Comparison of ENCODE assay signal across 11 mouse cellular contexts in genomic region chr12:91752711-91753110, GRCm38 (mm10).
"Had no signal": no experiment of that assay in that cellular context is flagged by ENCODE, and none has a peak within 500 bp of the region (broad histone marks: within the 10 kb centered on the region; RNA-seq: fewer than 3 reads in every experiment).

No protein-coding gene starts in this region.

- H3K4me3 ChIP-seq: limb, embryonic 15.5 days; midbrain, embryonic 12.5 days; neural tube, embryonic 13.5 days; stomach, embryonic 15.5 days had no signal

- H3K36me3 ChIP-seq: limb, embryonic 15.5 days; midbrain, embryonic 12.5 days; neural tube, embryonic 13.5 days; stomach, embryonic 15.5 days had no signal

- ATAC-seq: intestine, embryonic 16.5 days; midbrain, embryonic 16.5 days had no signal

- H3K27me3 ChIP-seq: limb, embryonic 15.5 days; midbrain, embryonic 12.5 days; neural tube, embryonic 13.5 days; stomach, embryonic 15.5 days had no signal

- H3K27ac ChIP-seq: limb, embryonic 15.5 days; liver, embryonic 14.5 days; midbrain, embryonic 12.5 days; neural tube, embryonic 13.5 days; stomach, embryonic 15.5 days had no signal

- H3K4me1 ChIP-seq: stomach, embryonic 15.5 days had no signal

- H3K9ac ChIP-seq: limb, embryonic 15.5 days; liver, embryonic 14.5 days; midbrain, embryonic 12.5 days; neural tube, embryonic 13.5 days; stomach, embryonic 15.5 days had no signal

- H3K4me2 ChIP-seq: limb, embryonic 15.5 days; midbrain, embryonic 12.5 days; neural tube, embryonic 13.5 days; stomach, embryonic 15.5 days had no signal

- DNase-seq: layer of hippocampus, postnatal 36 days; lung, adult 18-20 months; right cerebral cortex, postnatal 14 days; thymus, postnatal 14 days had no signal

- H3K9me3 ChIP-seq: limb, embryonic 15.5 days; midbrain, embryonic 12.5 days; neural tube, embryonic 13.5 days; stomach, embryonic 15.5 days had no signal
